Mouse (Mus musculus) right cerebral cortex, adult 18-20 months (tissue): ENCODE measurements around the gene Gm20532.

Source experiments
- DNase-seq: peaks from one replicate; pipeline ENCODE4 v3.0.0; 2022; ENCODE audit warnings: mixed read lengths

Gm20532 gene

GRCm38 (mm10) chr2:26598462-26598861 lies 12.0 kb downstream of the Gm20532 start:
- no peak for DNase-seq

- DNase-seq = no peak
Measured at GRCm38 (mm10) chr2:26599965-26600364, 13.5 kb downstream of the Gm20532 start.

- DNase-seq = no peak
Measured at GRCm38 (mm10) chr2:26600664-26601063, 14.2 kb downstream of the Gm20532 start.

- no peak for DNase-seq
Measured at GRCm38 (mm10) chr2:26601595-26601994, 15.2 kb downstream of the Gm20532 start.

- DNase-seq = no peak
Measured at GRCm38 (mm10) chr2:26602631-26603030, 16.2 kb downstream of the Gm20532 start.

GRCm38 (mm10) chr2:26603159-26603558 lies 16.7 kb downstream of the Gm20532 start:
- no peak for DNase-seq

GRCm38 (mm10) chr2:26603720-26604671 lies 17.6 kb downstream of the Gm20532 start, which contains the start of gene Agpat2:
TSS of gene Agpat2 (minus strand) at chr2:26604417.
- DNase-seq = peak; percentile 19

- no peak for DNase-seq
Measured at GRCm38 (mm10) chr2:26605331-26605730, 18.9 kb downstream of the Gm20532 start.

GRCm38 (mm10) chr2:26606579-26606978 lies 20.1 kb downstream of the Gm20532 start:
- DNase-seq = no peak

GRCm38 (mm10) chr2:26607056-26607910 lies 20.8 kb downstream of the Gm20532 start:
- DNase-seq = no peak

- no peak for DNase-seq
Measured at GRCm38 (mm10) chr2:26608781-26609180, 22.3 kb downstream of the Gm20532 start.

GRCm38 (mm10) chr2:26609261-26609661 lies 22.8 kb downstream of the Gm20532 start:
- DNase-seq = no peak

- DNase-seq = no peak
Measured at GRCm38 (mm10) chr2:26610526-26610925, 24.1 kb downstream of the Gm20532 start.

- no peak for DNase-seq
Measured at GRCm38 (mm10) chr2:26611054-26611453, 24.6 kb downstream of the Gm20532 start.

- DNase-seq = no peak
Measured at GRCm38 (mm10) chr2:26611896-26612295, 25.5 kb downstream of the Gm20532 start.

GRCm38 (mm10) chr2:26614903-26615302 lies 28.5 kb downstream of the Gm20532 start:
- no peak for DNase-seq

- no peak for DNase-seq
Measured at GRCm38 (mm10) chr2:26615459-26616124, 29.2 kb downstream of the Gm20532 start.

- DNase-seq = no peak
Measured at GRCm38 (mm10) chr2:26617331-26617730, 30.9 kb downstream of the Gm20532 start.

- no peak for DNase-seq
Measured at GRCm38 (mm10) chr2:26617928-26618327, 31.5 kb downstream of the Gm20532 start.

- DNase-seq = no peak
Measured at GRCm38 (mm10) chr2:26621246-26621645, 34.8 kb downstream of the Gm20532 start.

GRCm38 (mm10) chr2:26622984-26623383 lies 36.5 kb downstream of the Gm20532 start:
- DNase-seq = no peak

- DNase-seq = no peak
Measured at GRCm38 (mm10) chr2:26625419-26625818, 39.0 kb downstream of the Gm20532 start.

- DNase-seq = no peak
Measured at GRCm38 (mm10) chr2:26626081-26626480, 39.6 kb downstream of the Gm20532 start.
